Mouse (Mus musculus): ENCODE results near the gene Mfng.
A peak's percentile ranks its signal among the peaks of the same experiment; 100 is the strongest.

The Mfng gene

DNA sequence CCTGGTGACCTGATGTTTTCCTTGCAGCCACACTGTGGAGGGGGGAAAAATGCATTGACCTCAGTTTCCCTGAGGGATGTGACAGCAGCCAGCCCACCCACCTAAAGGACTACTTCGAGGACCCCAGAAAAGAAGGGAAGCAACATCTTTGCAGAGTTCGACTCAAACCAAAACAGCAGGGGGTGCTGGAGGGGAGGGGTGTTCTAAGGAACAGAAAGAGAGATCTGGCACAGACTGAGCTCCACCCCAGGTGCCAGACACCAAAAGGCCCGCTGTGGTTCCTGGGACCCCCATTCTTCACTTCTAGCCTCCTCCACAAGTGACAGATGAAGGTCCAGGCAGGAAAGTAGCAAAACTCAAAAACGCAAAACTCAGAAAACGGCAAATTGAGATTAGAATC is 57.4 kb downstream of the Mfng start:
- DNase-seq (ENCODE audit: low spot score) = no peak

DNA sequence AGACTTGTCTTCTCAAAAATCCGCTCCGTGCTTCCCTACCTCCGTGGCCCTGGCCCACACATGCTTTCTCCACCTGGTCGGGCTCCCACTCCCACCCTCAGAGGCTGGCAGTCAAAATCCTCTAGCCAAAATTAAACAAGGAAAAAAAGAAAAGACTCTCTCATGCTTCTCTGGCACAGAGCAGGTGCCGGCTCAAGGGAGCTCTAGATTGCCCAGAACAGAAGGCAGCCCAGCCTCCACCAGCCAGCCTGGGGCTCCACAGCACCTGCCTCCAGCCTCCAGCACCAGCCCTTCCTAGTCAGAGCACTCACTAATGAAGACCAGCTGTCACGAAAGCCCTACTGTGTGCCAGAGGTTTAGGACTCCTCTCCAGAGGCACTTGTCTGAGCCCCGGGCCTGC is 59.5 kb downstream of the Mfng start:
- no peak for DNase-seq (ENCODE audit: low spot score)

DNA sequence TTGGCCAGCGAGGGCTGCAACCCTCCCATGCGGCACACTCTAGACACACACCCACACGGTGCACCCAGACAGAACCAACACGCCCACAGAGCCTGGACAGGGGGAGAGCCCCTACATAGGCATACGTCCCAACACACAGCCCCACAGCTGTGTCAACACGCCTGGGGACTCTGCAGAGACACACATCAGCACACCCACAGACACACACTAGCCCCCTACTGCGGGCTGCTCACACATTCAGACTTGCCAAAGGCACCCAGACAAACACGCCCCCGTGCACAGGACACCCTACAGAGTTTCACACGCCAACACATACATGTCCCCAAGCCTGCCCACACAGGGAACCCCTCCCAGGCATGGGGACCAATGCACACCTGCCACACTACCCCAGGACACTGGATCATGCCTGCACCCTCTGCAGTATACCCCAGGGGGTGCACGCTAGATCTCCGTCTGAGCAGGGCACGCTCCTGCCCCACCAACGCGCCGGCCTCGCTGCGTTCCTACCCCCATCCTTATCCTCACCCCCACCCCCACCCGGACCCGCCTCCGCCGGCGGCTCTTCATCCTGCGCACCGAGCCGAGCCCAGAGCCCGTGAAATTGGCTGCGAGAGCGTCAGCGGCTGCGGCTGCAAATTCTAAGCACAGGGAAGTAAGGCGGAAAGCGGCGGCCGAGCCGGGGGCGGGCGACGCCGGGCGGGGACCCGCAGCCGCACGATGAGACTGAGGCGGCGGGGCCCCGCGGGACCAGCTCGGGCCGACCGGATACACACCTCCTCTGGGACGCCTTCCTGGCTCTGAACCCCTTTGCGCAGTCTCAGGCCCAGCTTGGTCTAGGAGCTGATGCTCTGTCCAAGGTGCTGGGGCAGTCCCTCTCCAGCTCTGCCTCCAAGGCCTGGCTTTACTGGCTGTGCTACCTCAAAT is 60.7 kb downstream of the Mfng start:
- DNase-seq (ENCODE audit: low spot score) = peak; percentile 26

DNA sequence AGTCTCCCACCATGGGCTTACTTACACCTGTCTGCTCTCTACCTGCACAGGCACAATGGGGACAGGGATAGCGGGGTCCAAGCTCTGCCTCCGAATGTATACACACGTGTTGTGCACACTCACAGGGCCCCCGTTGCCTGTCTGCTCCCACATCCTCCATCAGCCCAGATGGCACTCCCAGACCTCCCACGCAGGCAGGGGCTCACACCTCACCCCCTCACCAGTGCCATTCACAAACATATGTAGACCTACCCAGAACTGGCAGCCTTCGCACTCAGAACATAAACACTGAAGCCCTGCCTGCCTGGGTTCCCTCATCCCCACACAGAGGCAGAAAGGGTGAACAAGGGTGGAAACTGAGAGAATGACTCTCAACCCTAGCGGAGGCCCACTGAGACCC is 61.3 kb downstream of the Mfng start:
- no peak for DNase-seq (ENCODE audit: low spot score)

DNA sequence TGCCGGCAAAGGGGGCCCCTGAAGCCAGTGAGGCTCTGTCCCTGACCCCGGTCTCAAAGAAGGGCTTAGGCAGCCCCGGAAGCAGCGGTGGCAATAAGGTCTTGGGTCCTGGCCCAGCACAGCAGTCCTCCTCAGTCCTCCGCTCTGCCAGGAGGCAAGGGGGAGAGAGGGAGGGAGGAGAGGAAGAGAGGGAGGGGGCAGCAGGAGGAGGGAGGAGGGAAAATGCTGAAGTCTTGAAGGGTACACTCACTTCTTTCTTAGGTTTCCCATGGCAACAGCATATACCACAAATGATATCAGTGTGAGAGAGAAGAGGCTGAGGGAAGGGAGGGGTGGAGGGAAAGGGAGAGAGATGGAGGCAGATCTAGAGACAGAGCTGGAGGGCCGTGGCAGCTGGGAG is 62.6 kb downstream of the Mfng start:
- DNase-seq (ENCODE audit: low spot score) = no peak

DNA sequence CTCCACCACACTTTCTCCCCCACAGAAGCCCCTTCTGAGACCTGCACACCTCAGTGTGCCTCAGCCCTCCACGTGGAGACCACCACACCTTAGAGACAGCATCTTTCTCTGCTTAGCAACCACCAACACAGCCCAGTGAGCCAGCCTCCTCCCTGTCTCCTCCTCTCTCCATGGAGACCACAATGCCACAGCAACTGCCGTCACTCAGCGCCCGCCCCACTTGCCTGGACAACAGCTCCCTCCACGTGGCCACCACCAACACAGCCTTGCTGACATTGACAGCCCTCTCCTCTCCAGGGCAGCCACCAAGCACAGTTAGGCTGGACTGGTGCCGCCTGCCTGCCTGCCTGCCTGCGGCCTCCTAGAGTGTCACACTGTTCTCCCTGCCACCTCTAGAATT is 63.5 kb downstream of the Mfng start:
- no peak for DNase-seq (ENCODE audit: low spot score)

DNA sequence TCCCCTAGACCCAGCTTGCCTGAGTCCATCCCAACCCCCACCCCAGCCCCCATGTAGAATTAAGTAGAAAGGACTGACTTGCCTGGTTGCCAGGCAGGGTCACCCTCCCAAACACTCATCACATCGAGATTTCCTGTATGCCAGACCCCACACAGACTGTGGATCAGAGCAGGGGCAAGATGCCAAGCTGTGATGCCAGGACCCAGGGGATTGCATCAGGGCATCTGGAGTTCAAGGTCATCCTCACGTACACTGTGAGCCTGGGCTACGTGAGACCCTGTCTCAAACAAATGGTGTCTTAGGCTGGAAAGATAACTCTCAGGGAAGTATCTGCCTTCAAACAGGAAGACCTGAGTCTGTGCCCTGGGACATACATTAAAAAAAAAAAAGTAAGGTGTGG is 66.6 kb downstream of the Mfng start:
- DNase-seq (ENCODE audit: low spot score) = no peak
